Mouse (Mus musculus) hindbrain, embryonic 12.5 days (tissue): ENCODE measurements around the gene Cpxm1. TPM values are rescaled to one million over a fixed set of nuclear protein-coding genes. Genes with fewer than 3 reads are reported as not detected.

ENCODE experiments used
- ATAC-seq: fragments of 200-750 bp; cut with Nextera tagmentation; 2 replicates; pipeline ENCODE4 v1.8.0; 2017; ENCODE audit warnings: moderate TSS enrichment; ENCODE audit not compliant: low FRiP score
- H3K27ac ChIP-seq: fragments of 300-500 bp; sonication (generic); 2 replicates; pipeline ENCODE4 v1.5.1; 2016; ENCODE audit warnings: mild to moderate bottlenecking
- H3K27me3 ChIP-seq: fragments of 300-500 bp; sonication (generic); 2 replicates; pipeline ENCODE4 v1.6.1; 2016; ENCODE audit warnings: mild to moderate bottlenecking
- H3K36me3 ChIP-seq: fragments of 300-500 bp; sonication (generic); 2 replicates; pipeline ENCODE4 v1.6.1; 2016; ENCODE audit warnings: mild to moderate bottlenecking
- H3K4me1 ChIP-seq: fragments of 300-500 bp; sonication (generic); 2 replicates; pipeline ENCODE4 v1.6.1; 2016
- H3K4me2 ChIP-seq: fragments of 300-500 bp; sonication (generic); replicated peaks from 2 replicates; pipeline ENCODE4 v1.6.1; 2016; ENCODE audit warnings: mild to moderate bottlenecking
- H3K4me3 ChIP-seq: fragments of 300-500 bp; sonication (generic); 2 replicates; pipeline ENCODE4 v1.5.1; 2016; ENCODE audit warnings: mild to moderate bottlenecking
- H3K9ac ChIP-seq: fragments of 300-500 bp; sonication (generic); 2 replicates; pipeline ENCODE4 v1.6.1; 2016; ENCODE audit warnings: mild to moderate bottlenecking, moderate library complexity
- H3K9me3 ChIP-seq: fragments of 300-500 bp; sonication (generic); replicated peaks from 2 replicates; pipeline ENCODE4 v1.6.1; 2016; ENCODE audit warnings: mild to moderate bottlenecking
- WGBS: fragments of 180-500 bp; shearing (Covaris S2); methylation state at CpG from one replicate; pipeline ENCODE4 v1.1.7; 2016; 5-methylcytosine and 5-hydroxymethylcytosine counted together
- polyA plus RNA-seq: library from polyadenylated mRNA; unstranded; fragments of >200 nt; fragmentation: Nextera tagmentation; extraction: Ambion mirVana; gene quantifications from 2 replicates; pipeline ENCODE4 v1.2.1, GENCODE M21; 2016

The Cpxm1 gene
- polyA plus RNA-seq, 1 experiment from 2014 or later = 53.3 TPM

- no peak overlapping the region for H3K27ac ChIP-seq
- no peak overlapping the region for H3K9ac ChIP-seq
- ATAC-seq = peak; percentile 21; the same call in 1 of the 2 replicates
- H3K4me2 ChIP-seq = no peak overlapping the region
- H3K27me3 ChIP-seq = peaks cover 57% of the 10 kb centered on the region
- H3K4me3 ChIP-seq = no peak overlapping the region
- WGBS = 21% methylated on average over 5 of the region's 5 CpGs
- H3K4me1 ChIP-seq = peaks cover 2% of the 10 kb centered on the region
- no peaks in the 10 kb centered on the region for H3K9me3 ChIP-seq
- H3K36me3 ChIP-seq = no peaks in the 10 kb centered on the region
Measured at GRCm38 (mm10) chr2:130358852-130359251, 38.5 kb downstream of the Cpxm1 start.

- peaks cover 2% of the 10 kb centered on the region for H3K4me1 ChIP-seq
- WGBS = 90% methylated on average over 5 of the region's 5 CpGs
- ATAC-seq = no peak
- no peak overlapping the region for H3K4me2 ChIP-seq
- no peak overlapping the region for H3K4me3 ChIP-seq
- H3K9me3 ChIP-seq = no peaks in the 10 kb centered on the region
- no peak overlapping the region for H3K9ac ChIP-seq
- H3K27me3 ChIP-seq = peaks cover 44% of the 10 kb centered on the region
- H3K36me3 ChIP-seq = no peaks in the 10 kb centered on the region
- no peak overlapping the region for H3K27ac ChIP-seq
Measured at GRCm38 (mm10) chr2:130357551-130357950, 39.8 kb downstream of the Cpxm1 start.

GRCm38 (mm10) chr2:130353889-130354288 lies 43.5 kb downstream of the Cpxm1 start:
- no peak overlapping the region for H3K4me3 ChIP-seq
- H3K9ac ChIP-seq = no peak overlapping the region
- no peaks in the 10 kb centered on the region for H3K9me3 ChIP-seq
- 65% methylated on average over 3 of the region's 3 CpGs for WGBS
- no peak overlapping the region for H3K4me2 ChIP-seq
- ATAC-seq = no peak
- H3K27ac ChIP-seq = no peak overlapping the region
- H3K27me3 ChIP-seq = peaks cover 9% of the 10 kb centered on the region; the same call in 1 of the 2 replicates
- H3K36me3 ChIP-seq = no peaks in the 10 kb centered on the region
- H3K4me1 ChIP-seq = peaks cover 8% of the 10 kb centered on the region

DNA sequence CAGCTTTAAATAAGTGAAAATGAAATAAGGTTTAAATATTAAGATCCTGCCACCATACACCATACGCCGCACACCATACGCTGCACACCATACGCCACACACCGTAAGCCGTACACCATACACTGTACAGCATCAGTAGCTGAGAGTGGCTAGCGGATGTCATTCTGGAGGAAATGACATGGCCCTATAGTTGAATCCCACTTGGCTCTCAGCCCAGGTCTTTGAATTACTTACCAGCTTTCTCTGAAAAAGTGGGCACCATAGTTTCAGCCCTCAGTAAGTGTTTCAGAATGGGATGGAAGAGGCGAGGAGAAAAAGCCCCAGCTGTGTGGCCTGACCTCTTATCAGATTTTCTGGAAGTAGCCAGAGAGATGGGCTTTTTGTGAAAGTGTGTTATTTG lies 44.0 kb downstream of the Cpxm1 start:
- no peaks in the 10 kb centered on the region for H3K36me3 ChIP-seq
- H3K9me3 ChIP-seq = no peaks in the 10 kb centered on the region
- H3K4me1 ChIP-seq = peaks cover 8% of the 10 kb centered on the region
- no peak for ATAC-seq
- no peak overlapping the region for H3K27ac ChIP-seq
- H3K27me3 ChIP-seq = peaks cover 4% of the 10 kb centered on the region; the same call in 1 of the 2 replicates
- no peak overlapping the region for H3K4me3 ChIP-seq
- 93% methylated on average over 8 of the region's 8 CpGs for WGBS
- no peak overlapping the region for H3K4me2 ChIP-seq
- no peak overlapping the region for H3K9ac ChIP-seq

DNA sequence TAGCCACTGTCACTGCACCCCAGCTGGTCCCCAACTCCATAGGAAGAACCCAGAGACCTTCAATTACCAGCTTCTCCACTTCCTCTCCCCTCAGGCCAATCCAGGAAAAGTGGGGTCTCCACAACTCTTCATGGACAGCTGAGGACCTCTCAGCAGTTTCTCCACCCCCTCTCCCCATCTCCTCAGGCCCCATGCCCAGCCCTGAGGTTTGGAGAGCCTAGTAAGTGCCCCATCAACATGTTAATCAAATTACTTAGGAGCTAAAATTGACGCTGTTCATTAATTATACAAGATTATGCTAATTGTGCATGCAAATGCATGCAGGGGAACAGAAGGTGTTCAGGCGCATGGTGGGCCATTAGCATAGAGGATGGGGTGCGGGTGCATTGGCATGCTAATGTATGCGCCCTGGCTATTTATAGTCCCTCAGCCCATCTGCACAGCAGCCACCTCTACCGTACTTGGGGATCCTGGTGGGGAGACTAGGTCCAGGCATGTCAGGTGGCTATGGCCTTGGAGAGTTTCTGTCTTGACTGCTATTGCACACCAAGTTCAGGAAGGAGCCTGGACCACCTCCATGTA lies 45.5 kb downstream of the Cpxm1 start:
- Histone ChIP-seq H3K27me3 (no peaks in the 10 kb centered on the region), H3K9me3 (no peaks in the 10 kb centered on the region), H3K4me1 (peaks cover 8% of the 10 kb centered on the region), H3K4me2 (0 out of 2 replicates have a peak overlapping the region, but pooled peaks have one; percentile 11), H3K9ac (no peak overlapping the region), H3K27ac (no peak overlapping the region), H3K36me3 (no peaks in the 10 kb centered on the region), H3K4me3 (no peak overlapping the region)
- ATAC-seq = peak; percentile 92
- 26% methylated on average over 5 of the region's 5 CpGs for WGBS

- H3K27me3 ChIP-seq = no peaks in the 10 kb centered on the region
- no peak for ATAC-seq
- H3K36me3 ChIP-seq = no peaks in the 10 kb centered on the region
- H3K27ac ChIP-seq = no peak overlapping the region
- H3K9ac ChIP-seq = no peak overlapping the region
- H3K9me3 ChIP-seq = no peaks in the 10 kb centered on the region
- WGBS = 87% methylated on average over 3 of the region's 3 CpGs
- peaks cover 8% of the 10 kb centered on the region for H3K4me1 ChIP-seq
- H3K4me3 ChIP-seq = no peak overlapping the region
- no peak overlapping the region for H3K4me2 ChIP-seq
Measured at GRCm38 (mm10) chr2:130350376-130350775, 47.0 kb downstream of the Cpxm1 start.

- 94% methylated on average over 7 of the region's 7 CpGs for WGBS
Measured at GRCm38 (mm10) chr2:130341220-130341580, 56.2 kb downstream of the Cpxm1 start.

More at GRCm38 (mm10) chr2:130341220-130341580, 56.2 kb downstream of the Cpxm1 start:
- Histone ChIP-seq H3K27me3 (no peaks in the 10 kb centered on the region), H3K27ac (no peak overlapping the region), H3K4me2 (no peak overlapping the region), H3K4me1 (no peaks in the 10 kb centered on the region), H3K36me3 (no peaks in the 10 kb centered on the region), H3K9ac (no peak overlapping the region), H3K4me3 (no peak overlapping the region), H3K9me3 (no peaks in the 10 kb centered on the region)
- no peak for ATAC-seq

Other genes with a start within 250 kb of the Cpxm1 start
- gene Snrpb, start 218.2 kb downstream of the Cpxm1 start, polyA plus RNA-seq = 440 and 489 TPM in 2 replicates
- gene Tmc2, start 202.4 kb downstream of the Cpxm1 start, polyA plus RNA-seq = not detected in 2 replicates
- 262 and 300 TPM in 2 replicates for gene Nop56, start 123.1 kb downstream of the Cpxm1 start, polyA plus RNA-seq
- 118 and 119 TPM in 2 replicates for gene Idh3b, start 113.0 kb downstream of the Cpxm1 start, polyA plus RNA-seq
- gene Ebf4, start 102.4 kb downstream of the Cpxm1 start, polyA plus RNA-seq = 3.4 TPM in 2 replicates
- 0.34 TPM in 1 of 2 replicates, not detected in the other for gene Gm28372, start 7.7 kb upstream of the Cpxm1 start, polyA plus RNA-seq
- 0.35 TPM in 1 of 2 replicates, not detected in the other for gene 1700020A23Rik, start 7.7 kb upstream of the Cpxm1 start, polyA plus RNA-seq
- not detected in 2 replicates for gene Tmem239, start 8.9 kb upstream of the Cpxm1 start, polyA plus RNA-seq
- gene Vps16, start 26.8 kb upstream of the Cpxm1 start, polyA plus RNA-seq = 107 and 115 TPM in 2 replicates
- 12.3 and 12.4 TPM in 2 replicates for gene Pced1a, start 27.1 kb upstream of the Cpxm1 start, polyA plus RNA-seq
- gene Ptpra, start 52.7 kb upstream of the Cpxm1 start, polyA plus RNA-seq = 129 and 138 TPM in 2 replicates
- gene Mrps26, start 166.2 kb upstream of the Cpxm1 start, polyA plus RNA-seq = 70.7 and 73.3 TPM in 2 replicates
- gene Oxt, start 178.6 kb upstream of the Cpxm1 start, polyA plus RNA-seq = not detected in 2 replicates
- not detected in 2 replicates for gene Avp, start 185.0 kb upstream of the Cpxm1 start, polyA plus RNA-seq
- 16.9 and 17.1 TPM in 2 replicates for gene Fastkd5, start 232.5 kb upstream of the Cpxm1 start, polyA plus RNA-seq
- 13.9 and 14.3 TPM in 2 replicates for gene Ubox5, start 232.5 kb upstream of the Cpxm1 start, polyA plus RNA-seq
- gene Lzts3, start 245.2 kb upstream of the Cpxm1 start, polyA plus RNA-seq = 8.4 TPM in 2 replicates